Mouse (Mus musculus) kidney, adult 18-20 months (tissue): ENCODE data around the gene Vamp5.

Source experiments
- DNase-seq: peaks from one replicate; pipeline ENCODE4 v3.0.0; 2021

Gene Vamp5

GRCm38 (mm10) chr6:72340481-72340880 is 39.8 kb downstream of the Vamp5 start:
- no peak for DNase-seq

- DNase-seq: no peak
Measured at GRCm38 (mm10) chr6:72333111-72333510, 47.2 kb downstream of the Vamp5 start.

GRCm38 (mm10) chr6:72330133-72330532 is 50.1 kb downstream of the Vamp5 start:
- no peak for DNase-seq

GRCm38 (mm10) chr6:72329019-72329418 is 51.2 kb downstream of the Vamp5 start:
- DNase-seq: no peak

GRCm38 (mm10) chr6:72326274-72326673 is 54.0 kb downstream of the Vamp5 start:
- peak; percentile 73 for DNase-seq

- DNase-seq: no peak
Measured at GRCm38 (mm10) chr6:72323786-72324508, 56.3 kb downstream of the Vamp5 start.

- no peak for DNase-seq
Measured at GRCm38 (mm10) chr6:72322936-72323335, 57.3 kb downstream of the Vamp5 start.

GRCm38 (mm10) chr6:72319019-72319418 is 61.2 kb downstream of the Vamp5 start:
- peak; percentile 56 for DNase-seq
